Mouse (Mus musculus): Measurements from ENCODE around the gene Ppp1r13b. TPM values are rescaled to one million over a fixed set of nuclear protein-coding genes. Genes with fewer than 3 reads are reported as not detected.

Gene Ppp1r13b
- polyA plus RNA-seq, 1 experiment from 2014 or later: 18.9 TPM

GRCm38 (mm10) chr12:111795180-111795895, 112.6 kb downstream of the Ppp1r13b start:
- Histone ChIP-seq H3K9ac (ENCODE audit: low read length) (no peak overlapping the region), H3K4me1 (replicated peaks; ENCODE audit: control insufficient read depth, insufficient read depth) (no peaks in the 10 kb centered on the region), H3K27me3 (ENCODE audit: control insufficient read depth, insufficient read depth, low read length) (no peaks in the 10 kb centered on the region), H3K9me3 (ENCODE audit: control insufficient read depth, low read length) (no peaks in the 10 kb centered on the region), H3K27ac (replicated peaks) (no peak overlapping the region), H3K4me3 (ENCODE audit: low read depth, low read length) (no peak overlapping the region), H3K4me2 (replicated peaks; ENCODE audit: low read depth) (no peak overlapping the region), H3K36me3 (ENCODE audit: control insufficient read depth, insufficient read depth, low read length) (peaks cover 25% of the 10 kb centered on the region)
- DNase-seq (ENCODE audit: low spot score): no peak
- 87% methylated on average over 28 of the region's 28 CpGs for WGBS
- ATAC-seq (ENCODE audit: low FRiP score, low TSS enrichment): no peak
- no peak for TF ChIP-seq EP300 (optimal IDR thresholded peaks at IDR 0.05)
- no peak for TF ChIP-seq CTCF (IDR thresholded peaks at IDR 0.05; ENCODE audit: low read depth)

- Histone ChIP-seq H3K36me3 (ENCODE audit: control insufficient read depth, insufficient read depth, low read length) (peaks cover 27% of the 10 kb centered on the region), H3K9me3 (ENCODE audit: control insufficient read depth, low read length) (no peaks in the 10 kb centered on the region), H3K27ac (replicated peaks) (no peak overlapping the region), H3K4me1 (replicated peaks; ENCODE audit: control insufficient read depth, insufficient read depth) (no peaks in the 10 kb centered on the region), H3K4me3 (ENCODE audit: low read depth, low read length) (no peak overlapping the region), H3K4me2 (replicated peaks; ENCODE audit: low read depth) (no peak overlapping the region), H3K9ac (ENCODE audit: low read length) (no peak overlapping the region), H3K27me3 (ENCODE audit: control insufficient read depth, insufficient read depth, low read length) (no peaks in the 10 kb centered on the region)
- DNase-seq (ENCODE audit: low spot score) (no peak), ATAC-seq (ENCODE audit: low FRiP score, low TSS enrichment) (no peak)
- 88% methylated on average over 18 of the region's 18 CpGs for WGBS
- TF ChIP-seq EP300 (optimal IDR thresholded peaks at IDR 0.05): no peak
These were observed 113.3 kb downstream of the Ppp1r13b start for GRCm38 (mm10) chr12:111794526-111795179.

GRCm38 (mm10) chr12:111794102-111794501, 113.8 kb downstream of the Ppp1r13b start:
- Histone ChIP-seq H3K27me3 (ENCODE audit: control insufficient read depth, insufficient read depth, low read length) (no peaks in the 10 kb centered on the region), H3K4me3 (ENCODE audit: low read depth, low read length) (no peak overlapping the region), H3K9ac (ENCODE audit: low read length) (no peak overlapping the region), H3K36me3 (ENCODE audit: control insufficient read depth, insufficient read depth, low read length) (peaks cover 27% of the 10 kb centered on the region), H3K4me1 (replicated peaks; ENCODE audit: control insufficient read depth, insufficient read depth) (no peaks in the 10 kb centered on the region), H3K9me3 (ENCODE audit: control insufficient read depth, low read length) (no peaks in the 10 kb centered on the region), H3K4me2 (replicated peaks; ENCODE audit: low read depth) (no peak overlapping the region), H3K27ac (replicated peaks) (0 out of 2 replicates have a peak overlapping the region, but pooled peaks have one; percentile 18)
- DNase-seq (ENCODE audit: low spot score) (peak; percentile 41), ATAC-seq (ENCODE audit: low FRiP score, low TSS enrichment) (peak; percentile 38)
- WGBS: 56% methylated on average over 22 of the region's 22 CpGs
- no peak for TF ChIP-seq EP300 (optimal IDR thresholded peaks at IDR 0.05)
- TF ChIP-seq CTCF (IDR thresholded peaks at IDR 0.05; ENCODE audit: low read depth): peak; percentile 17; the same call in 1 of the 2 replicates

- 90% methylated on average over 13 of the region's 13 CpGs for WGBS
- H3K9ac ChIP-seq (ENCODE audit: low read length): no peak overlapping the region
- peaks cover 46% of the 10 kb centered on the region for H3K36me3 ChIP-seq (ENCODE audit: control insufficient read depth, insufficient read depth, low read length)
- TF ChIP-seq EP300 (optimal IDR thresholded peaks at IDR 0.05) (no peak), CTCF (IDR thresholded peaks at IDR 0.05; ENCODE audit: low read depth) (no peak)
- DNase-seq (ENCODE audit: low spot score) (no peak), ATAC-seq (ENCODE audit: low FRiP score, low TSS enrichment) (no peak)
- H3K4me2 ChIP-seq (replicated peaks; ENCODE audit: low read depth): no peak overlapping the region
- H3K4me3 ChIP-seq (ENCODE audit: low read depth, low read length): no peak overlapping the region
- H3K27me3 ChIP-seq (ENCODE audit: control insufficient read depth, insufficient read depth, low read length): no peaks in the 10 kb centered on the region
- H3K27ac ChIP-seq (replicated peaks): no peak overlapping the region
- H3K9me3 ChIP-seq (ENCODE audit: control insufficient read depth, low read length): no peaks in the 10 kb centered on the region
- H3K4me1 ChIP-seq (replicated peaks; ENCODE audit: control insufficient read depth, insufficient read depth): no peaks in the 10 kb centered on the region
These were observed 116.3 kb downstream of the Ppp1r13b start for GRCm38 (mm10) chr12:111791474-111792104.

GRCm38 (mm10) chr12:111790631-111791030, 117.3 kb downstream of the Ppp1r13b start:
- H3K4me3 ChIP-seq (ENCODE audit: low read depth, low read length): no peak overlapping the region
- H3K27ac ChIP-seq (replicated peaks): no peak overlapping the region
- peaks cover 47% of the 10 kb centered on the region for H3K36me3 ChIP-seq (ENCODE audit: control insufficient read depth, insufficient read depth, low read length)
- H3K4me2 ChIP-seq (replicated peaks; ENCODE audit: low read depth): no peak overlapping the region
- H3K27me3 ChIP-seq (ENCODE audit: control insufficient read depth, insufficient read depth, low read length): no peaks in the 10 kb centered on the region
- no peak for ATAC-seq (ENCODE audit: low FRiP score, low TSS enrichment)
- no peak for DNase-seq (ENCODE audit: low spot score)
- H3K9ac ChIP-seq (ENCODE audit: low read length): no peak overlapping the region
- TF ChIP-seq EP300 (optimal IDR thresholded peaks at IDR 0.05) (no peak), CTCF (IDR thresholded peaks at IDR 0.05; ENCODE audit: low read depth) (no peak)
- H3K4me1 ChIP-seq (replicated peaks; ENCODE audit: control insufficient read depth, insufficient read depth): no peaks in the 10 kb centered on the region
- 89% methylated on average over 7 of the region's 7 CpGs for WGBS
- H3K9me3 ChIP-seq (ENCODE audit: control insufficient read depth, low read length): no peaks in the 10 kb centered on the region

- no peaks in the 10 kb centered on the region for H3K9me3 ChIP-seq (ENCODE audit: control insufficient read depth, low read length)
- H3K36me3 ChIP-seq (ENCODE audit: control insufficient read depth, insufficient read depth, low read length): peaks cover 42% of the 10 kb centered on the region
- no peaks in the 10 kb centered on the region for H3K27me3 ChIP-seq (ENCODE audit: control insufficient read depth, insufficient read depth, low read length)
- H3K9ac ChIP-seq (ENCODE audit: low read length): no peak overlapping the region
- WGBS: 91% methylated on average over 5 of the region's 5 CpGs
- TF ChIP-seq EP300 (optimal IDR thresholded peaks at IDR 0.05): no peak
- TF ChIP-seq CTCF (IDR thresholded peaks at IDR 0.05; ENCODE audit: low read depth): no peak
- ATAC-seq (ENCODE audit: low FRiP score, low TSS enrichment) (no peak), DNase-seq (ENCODE audit: low spot score) (no peak)
- no peak overlapping the region for H3K4me2 ChIP-seq (replicated peaks; ENCODE audit: low read depth)
- H3K27ac ChIP-seq (replicated peaks): no peak overlapping the region
- no peaks in the 10 kb centered on the region for H3K4me1 ChIP-seq (replicated peaks; ENCODE audit: control insufficient read depth, insufficient read depth)
- no peak overlapping the region for H3K4me3 ChIP-seq (ENCODE audit: low read depth, low read length)
These were observed 117.8 kb downstream of the Ppp1r13b start for GRCm38 (mm10) chr12:111790090-111790489.
